Mouse (Mus musculus) spleen, postnatal 10 days (tissue): ENCODE measurements at regions not wholly inside any gene's neighbourhood (a gene's known extent, or its start where the extent isn't known, plus 50 kb on each side); places are given as distances from the start of the nearest gene placed in this dataset.
A peak's percentile ranks its signal among the peaks of the same experiment; 100 is the strongest.

ENCODE experiments used
- DNase-seq, 2 experiments: peaks; one replicate each; pipeline ENCODE4 v3.0.0; 2021 to 2022; ENCODE audit warnings: low spot score in 2 of 2

GRCm38 (mm10) chr1:149556381-149556780 lies 404.7 kb downstream of the Pla2g4a start:
- peak in 1 of 2 experiments; percentile 11 for DNase-seq

DNA sequence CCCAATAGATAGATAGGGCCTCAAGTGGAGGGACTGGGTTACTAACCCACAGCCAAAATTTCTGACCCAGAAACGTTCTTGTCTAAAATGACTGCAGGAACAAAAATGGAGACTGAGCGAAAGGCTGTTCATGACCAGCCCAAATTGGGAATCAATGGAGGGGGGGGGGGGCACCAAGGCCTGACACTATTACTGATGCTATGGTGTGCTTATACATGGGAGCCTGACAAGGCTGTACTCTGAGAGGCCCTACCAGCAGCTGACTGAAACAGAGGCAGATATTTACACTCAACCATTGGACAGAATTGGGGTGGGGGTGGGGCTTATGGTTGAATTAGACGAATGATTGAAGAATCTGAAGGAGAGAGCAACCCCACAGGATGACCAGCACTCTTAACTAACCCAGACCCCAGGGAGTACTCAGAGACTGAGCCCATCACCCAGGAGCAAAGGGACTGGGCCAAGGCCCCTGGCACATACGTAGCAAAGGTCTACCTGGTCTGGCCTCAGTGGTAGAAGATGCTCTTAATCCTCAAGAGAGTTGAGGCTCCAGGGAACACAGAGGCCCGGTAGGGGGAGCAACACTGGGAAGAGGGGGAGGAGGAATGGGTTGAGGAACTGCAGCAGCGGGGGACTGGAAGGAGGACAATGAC lies 405.6 kb downstream of the Pla2g4a start:
- DNase-seq, result no peak

- DNase-seq, result no peak
Observed at GRCm38 (mm10) chr1:149546076-149546475, 415.0 kb downstream of the Pla2g4a start.

GRCm38 (mm10) chr1:149541386-149541785 lies 419.7 kb downstream of the Pla2g4a start:
- no peak for DNase-seq

DNA sequence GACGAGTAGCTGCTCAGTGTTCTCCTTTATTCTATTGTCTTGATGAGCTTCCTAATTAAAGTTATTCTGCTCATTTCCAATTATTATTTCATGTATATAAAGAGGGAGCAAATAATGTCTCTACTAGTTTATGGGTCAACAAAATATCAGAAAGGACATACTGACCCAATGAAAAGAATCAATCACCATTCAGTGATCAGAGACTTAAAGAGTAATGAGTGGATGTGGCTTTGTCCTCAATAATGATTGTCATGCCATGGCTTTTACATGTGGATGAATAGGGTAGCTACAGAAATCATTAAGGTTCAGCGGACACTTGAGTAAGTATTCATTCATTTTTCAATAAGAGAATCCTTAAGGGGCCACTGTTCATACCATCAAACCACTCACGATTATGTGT lies 427.4 kb downstream of the Pla2g4a start:
- DNase-seq, result no peak
